In the genomic region with DNA sequence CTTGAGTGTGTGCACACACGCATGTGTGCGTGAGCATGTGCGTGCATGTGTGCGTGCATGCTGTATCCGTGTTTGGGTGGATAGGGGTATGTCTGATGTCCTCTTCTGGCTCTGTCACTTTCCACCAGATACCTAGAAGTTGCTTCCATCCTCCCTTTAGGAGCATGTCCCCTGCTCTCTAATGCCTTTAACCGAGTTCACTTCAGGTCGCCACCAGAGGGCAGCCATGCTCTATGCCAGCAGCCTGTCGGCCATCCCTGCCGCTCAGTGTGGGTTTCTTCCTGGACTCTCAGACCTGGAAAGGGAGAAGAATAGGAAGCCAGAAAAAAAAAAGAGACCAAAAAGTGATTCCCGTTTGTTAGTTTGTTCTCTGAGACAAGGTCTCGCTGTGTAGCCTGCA, we compare ENCODE assay signal across 8 mouse cellular contexts. TPM values are rescaled to one million over a fixed set of nuclear protein-coding genes. Genes with fewer than 3 reads are reported as not detected.
A peak's percentile ranks its signal among the peaks of the same experiment; 100 is the strongest.
DNase-seq lines count a peak whose midpoint lies in the region; ATAC-seq and TF ChIP-seq lines count a peak whose summit lies in the region.

No protein-coding gene starts in this region.

- WGBS in thymus, adult 2 months: 31% methylated on average over 11 of the region's 11 CpGs
- WGBS in lung, embryonic 16.5 days: 20% methylated on average over 11 of the region's 11 CpGs

- H3K9ac ChIP-seq in lung, embryonic 16.5 days (ENCODE audit: low read length): no peak overlapping the region

- H3K27me3 ChIP-seq in thymus, adult 2 months (ENCODE audit: control insufficient read depth, insufficient read depth, low read length): no peaks in the 10 kb centered on the region
- no peaks in the 10 kb centered on the region for H3K27me3 ChIP-seq in lung, embryonic 16.5 days (ENCODE audit: control insufficient read depth, insufficient read depth, low read depth, low read length)

- ATAC-seq in lung, embryonic 16.5 days (ENCODE audit: low read depth): peak; percentile 65; the same call in 1 of the 2 replicates
- no peak for ATAC-seq in erythroid progenitor cell, adult 5-6 weeks (replicated peaks; ENCODE audit: low FRiP score, poor library complexity, severe bottlenecking)

- peak; percentile 70 for DNase-seq in thymus, adult 2 months
- DNase-seq in thymus, adult 18-20 months: no peak
- DNase-seq in brain, embryonic 14.5 days (ENCODE audit: low read depth): peak; percentile 86
- DNase-seq in forelimb bud, embryonic 11.5 days (ENCODE audit: low read depth, low spot score): peak; percentile 74
- peak; percentile 92 for DNase-seq in kidney, postnatal 10 days
- DNase-seq in retina, postnatal 7 days (ENCODE audit: low read depth, low spot score): peak; percentile 69

- no peak overlapping the region for H3K4me2 ChIP-seq in lung, embryonic 16.5 days (ENCODE audit: low read depth, low read length)

- H3K4me1 ChIP-seq in thymus, adult 2 months (replicated peaks; ENCODE audit: control insufficient read depth, insufficient read depth, low read length): no peaks in the 10 kb centered on the region
- H3K4me1 ChIP-seq in lung, embryonic 16.5 days (replicated peaks; ENCODE audit: control insufficient read depth, insufficient read depth, low read length): no peaks in the 10 kb centered on the region

- TF ChIP-seq POLR2A in thymus, adult 2 months (IDR thresholded peaks at IDR 0.05; ENCODE audit: control insufficient read depth, extremely low read depth, insufficient read depth, low read length, poor library complexity): no peak
- TF ChIP-seq POLR2A in brain, embryonic 14.5 days (IDR thresholded peaks at IDR 0.05; ENCODE audit: borderline replicate concordance, extremely low read depth, insufficient read depth, insufficient read length, poor library complexity, severe bottlenecking): no peak

- no peaks in the 10 kb centered on the region for H3K36me3 ChIP-seq in thymus, adult 2 months (ENCODE audit: control insufficient read depth, insufficient read depth, low read length)
- no peaks in the 10 kb centered on the region for H3K36me3 ChIP-seq in lung, embryonic 16.5 days (ENCODE audit: control insufficient read depth, insufficient read depth, low read length)

- H3K27ac ChIP-seq in thymus, adult 2 months (ENCODE audit: control insufficient read depth, insufficient read depth, low read length): no peak overlapping the region
- H3K27ac ChIP-seq in lung, embryonic 16.5 days (ENCODE audit: low read length): no peak overlapping the region

- no peak overlapping the region for H3K4me3 ChIP-seq in thymus, adult 2 months (ENCODE audit: control insufficient read depth, insufficient read depth, low read length)
- no peak overlapping the region for H3K4me3 ChIP-seq in lung, embryonic 16.5 days (ENCODE audit: low read length)

- peak; percentile 88 for TF ChIP-seq CTCF in thymus, adult 2 months (IDR thresholded peaks at IDR 0.05; ENCODE audit: borderline replicate concordance, control insufficient read depth, extremely low read depth, insufficient read depth, low read length, poor library complexity)
- TF ChIP-seq CTCF in brain, embryonic 14.5 days (IDR thresholded peaks at IDR 0.05; ENCODE audit: borderline replicate concordance, extremely low read depth, insufficient read depth, insufficient read length): peak; percentile 96

- H3K9me3 ChIP-seq in lung, embryonic 16.5 days (ENCODE audit: control insufficient read depth, low read length): 0 out of 2 replicates have a peak, but pooled peaks cover 3% of the 10 kb centered on the region

RNA-seq across cellular contexts. Expression of gene Ece1, which starts 17.4 kb away (rescaled TPM):
- 27.3 and 28.9 TPM in 2 replicates for polyA plus RNA-seq in thymus, adult 2 months (2012; rRNA removed)
- 6.5 and 15.8 TPM in 2 replicates for polyA plus RNA-seq in brain, embryonic 14.5 days (2012; rRNA removed)
- 48.1 and 53.8 TPM in 2 replicates for polyA plus RNA-seq in lung, embryonic 16.5 days (2015; fragmentation: Nextera tagmentation; extraction: Ambion mirVana)
- total RNA-seq in erythroid progenitor cell, adult 5-6 weeks (2015; ENCODE audit: low replicate concordance): 1.7 and 2.5 TPM in 2 replicates
- total RNA-seq in erythroid progenitor cell, adult 5-6 weeks (2017; ENCODE audit: low replicate concordance): 0.51 and 0.83 TPM in 2 replicates

RNA-seq across cellular contexts. Expression of gene Alpl, which starts 48.5 kb away (rescaled TPM):
- 3.4 and 5.1 TPM in 2 replicates for polyA plus RNA-seq in thymus, adult 2 months (2012; rRNA removed)
- 8.8 and 14.0 TPM in 2 replicates for polyA plus RNA-seq in brain, embryonic 14.5 days (2012; rRNA removed)
- polyA plus RNA-seq in lung, embryonic 16.5 days (2015; fragmentation: Nextera tagmentation; extraction: Ambion mirVana): 4.4 and 9.4 TPM in 2 replicates
- total RNA-seq in erythroid progenitor cell, adult 5-6 weeks (2015; ENCODE audit: low replicate concordance): not detected in 2 replicates
- not detected in 2 replicates for total RNA-seq in erythroid progenitor cell, adult 5-6 weeks (2017; ENCODE audit: low replicate concordance)

Comparison
In these comparisons a context has a peak if more than half of its experiments do, and no peak if none do; other contexts are left out.
1. DNase-seq: peak in thymus, adult 2 months (single experiment), brain, embryonic 14.5 days (single experiment), forelimb bud, embryonic 11.5 days (single experiment), kidney, postnatal 10 days (single experiment) and retina, postnatal 7 days (single experiment); none in thymus, adult 18-20 months (0 of 2).